Mouse (Mus musculus) heart, embryonic 13.5 days (tissue): ENCODE data around the gene Cep152. TPM values are rescaled to one million over a fixed set of nuclear protein-coding genes. Genes with fewer than 3 reads are reported as not detected.
A peak's percentile ranks its signal among the peaks of the same experiment; 100 is the strongest.

ENCODE experiments used
- ATAC-seq: fragments of 200-750 bp; cut with Nextera tagmentation; 2 replicates; pipeline ENCODE4 v1.8.0; 2017; ENCODE audit warnings: moderate TSS enrichment; ENCODE audit not compliant: insufficient number of reproducible peaks, low FRiP score, low TSS enrichment; ENCODE audit errors: extremely low read depth
- H3K27ac ChIP-seq: fragments of 300-500 bp; sonication (generic); replicated peaks from 2 replicates; pipeline ENCODE4 v1.5.1; 2015; ENCODE audit warnings: moderate library complexity, mild to moderate bottlenecking, inconsistent platforms
- H3K27me3 ChIP-seq: fragments of 300-500 bp; sonication (generic); replicated peaks from 2 replicates; pipeline ENCODE4 v1.6.1; 2015; ENCODE audit warnings: mild to moderate bottlenecking, inconsistent platforms
- H3K36me3 ChIP-seq: fragments of 300-500 bp; sonication (generic); 2 replicates; pipeline ENCODE4 v1.6.1; 2015; ENCODE audit warnings: mild to moderate bottlenecking, inconsistent platforms
- H3K4me1 ChIP-seq: fragments of 300-500 bp; sonication (generic); 2 replicates; pipeline ENCODE4 v1.6.1; 2015; ENCODE audit warnings: inconsistent platforms
- H3K4me2 ChIP-seq: fragments of 300-500 bp; sonication (generic); 2 replicates; pipeline ENCODE4 v1.6.1; 2015; ENCODE audit warnings: inconsistent platforms, mild to moderate bottlenecking, moderate library complexity
- H3K4me3 ChIP-seq: fragments of 300-500 bp; sonication (generic); 2 replicates; pipeline ENCODE4 v1.5.1; 2015; ENCODE audit warnings: moderate library complexity, mild to moderate bottlenecking, inconsistent platforms
- H3K9ac ChIP-seq: fragments of 300-500 bp; sonication (generic); 2 replicates; pipeline ENCODE4 v1.6.1; 2015; ENCODE audit warnings: inconsistent platforms, mild to moderate bottlenecking, moderate library complexity
- H3K9me3 ChIP-seq: fragments of 300-500 bp; sonication (generic); 2 replicates; pipeline ENCODE4 v1.6.1; 2016; ENCODE audit warnings: inconsistent platforms
- WGBS: fragments of 180-500 bp; shearing (Covaris S2); methylation state at CpG from one replicate; pipeline ENCODE4 v1.1.7; 2015; ENCODE audit warnings: mixed read lengths; 5-methylcytosine and 5-hydroxymethylcytosine counted together
- polyA plus RNA-seq: library from polyadenylated mRNA; unstranded; fragments of >200 nt; fragmentation: Nextera tagmentation; extraction: Ambion mirVana; gene quantifications from 2 replicates; pipeline ENCODE4 v1.2.1, GENCODE M21; 2015

Gene Cep152
- polyA plus RNA-seq = 3.2 and 3.8 TPM in 2 replicates

GRCm38 (mm10) chr2:125624837-125625351 is at the start of gene Cep152:
Cep152 (minus strand) TSS chr2:125625113.
- Histone ChIP-seq H3K27me3 (no peaks in the 10 kb centered on the region), H3K4me3 (peak within 1 kb of the TSS; percentile 82), H3K9me3 (no peaks in the 10 kb centered on the region), H3K4me2 (peak within 1 kb of the TSS; percentile 83), H3K4me1 (peaks cover 39% of the 10 kb centered on the region), H3K36me3 (peaks cover 12% of the 10 kb centered on the region), H3K9ac (peak within 1 kb of the TSS; percentile 88), H3K27ac (peak within 1 kb of the TSS; percentile 53)
- peak; percentile 96 for ATAC-seq
- under 1% methylated on average over 50 of the region's 50 CpGs for WGBS

GRCm38 (mm10) chr2:125672957-125673631 is 48.2 kb upstream of the Cep152 start, which contains the start of gene Eid1:
Eid1 (plus strand) TSS chr2:125673095.
- H3K4me1 ChIP-seq = peaks cover 10% of the 10 kb centered on the region
- peak within 1 kb of the TSS; percentile 91 for H3K4me3 ChIP-seq
- H3K27me3 ChIP-seq = 0 out of 2 replicates have a peak, but pooled peaks cover 3% of the 10 kb centered on the region
- peak within 1 kb of the TSS; percentile 86 for H3K4me2 ChIP-seq
- H3K9ac ChIP-seq = peak within 1 kb of the TSS; percentile 95
- H3K36me3 ChIP-seq = no peaks in the 10 kb centered on the region
- H3K9me3 ChIP-seq = no peaks in the 10 kb centered on the region
- H3K27ac ChIP-seq = peak within 1 kb of the TSS; percentile 92
- under 1% methylated on average over 59 of the region's 79 CpGs for WGBS
- ATAC-seq = peak; percentile 73

GRCm38 (mm10) chr2:125672568-125672956 is 47.6 kb upstream of the Cep152 start:
- peak overlapping the region; percentile 86 for H3K4me2 ChIP-seq
- H3K9ac ChIP-seq = peak overlapping the region; percentile 95
- peak overlapping the region; percentile 92 for H3K27ac ChIP-seq
- peaks cover 13% of the 10 kb centered on the region for H3K4me1 ChIP-seq
- 30% methylated on average over 8 of the region's 20 CpGs for WGBS
- H3K27me3 ChIP-seq = no peaks in the 10 kb centered on the region
- H3K36me3 ChIP-seq = no peaks in the 10 kb centered on the region
- no peaks in the 10 kb centered on the region for H3K9me3 ChIP-seq
- peak overlapping the region; percentile 91 for H3K4me3 ChIP-seq
- 0 out of 2 replicates have a peak, but pooled peaks have one; percentile 11 for ATAC-seq

- no peaks in the 10 kb centered on the region for H3K36me3 ChIP-seq
- no peaks in the 10 kb centered on the region for H3K27me3 ChIP-seq
- no peaks in the 10 kb centered on the region for H3K9me3 ChIP-seq
- H3K4me3 ChIP-seq = no peak overlapping the region
- no peak overlapping the region for H3K4me2 ChIP-seq
- peaks cover 27% of the 10 kb centered on the region for H3K4me1 ChIP-seq
- no peak overlapping the region for H3K27ac ChIP-seq
- WGBS = 58% methylated on average over 1 of the region's 1 CpGs
- ATAC-seq = no peak
- no peak overlapping the region for H3K9ac ChIP-seq
These were observed 45.9 kb upstream of the Cep152 start for GRCm38 (mm10) chr2:125670846-125671245.

- Histone ChIP-seq H3K9me3 (no peaks in the 10 kb centered on the region), H3K4me3 (no peak overlapping the region), H3K4me1 (peaks cover 17% of the 10 kb centered on the region), H3K36me3 (no peaks in the 10 kb centered on the region), H3K9ac (no peak overlapping the region), H3K27ac (peak overlapping the region; percentile 55), H3K4me2 (peak overlapping the region; percentile 6), H3K27me3 (no peaks in the 10 kb centered on the region)
- WGBS = 76% methylated on average over 7 of the region's 7 CpGs
- no peak for ATAC-seq
These were observed 42.8 kb upstream of the Cep152 start for GRCm38 (mm10) chr2:125667721-125668120.

- Histone ChIP-seq H3K4me1 (peaks cover 17% of the 10 kb centered on the region), H3K9me3 (no peaks in the 10 kb centered on the region), H3K36me3 (no peaks in the 10 kb centered on the region), H3K9ac (no peak overlapping the region), H3K4me3 (no peak overlapping the region), H3K27me3 (no peaks in the 10 kb centered on the region), H3K4me2 (peak overlapping the region; percentile 6), H3K27ac (peak overlapping the region; percentile 55)
- WGBS = 11% methylated on average over 5 of the region's 5 CpGs
- ATAC-seq = no peak
These were observed 42.3 kb upstream of the Cep152 start for GRCm38 (mm10) chr2:125667184-125667583.

GRCm38 (mm10) chr2:125666668-125667067 is 41.8 kb upstream of the Cep152 start:
- 55% methylated on average over 4 of the region's 4 CpGs for WGBS
- no peak overlapping the region for H3K9ac ChIP-seq

GRCm38 (mm10) chr2:125665909-125666308 is 41.0 kb upstream of the Cep152 start:
- Histone ChIP-seq H3K9me3 (no peaks in the 10 kb centered on the region), H3K9ac (no peak overlapping the region), H3K4me2 (no peak overlapping the region), H3K4me3 (no peak overlapping the region), H3K27ac (no peak overlapping the region), H3K36me3 (no peaks in the 10 kb centered on the region), H3K4me1 (peaks cover 19% of the 10 kb centered on the region), H3K27me3 (no peaks in the 10 kb centered on the region)
- WGBS = 72% methylated on average over 4 of the region's 4 CpGs
- no peak for ATAC-seq

More at GRCm38 (mm10) chr2:125666668-125667067, 41.8 kb upstream of the Cep152 start:
- no peak for ATAC-seq
- H3K4me2 ChIP-seq = no peak overlapping the region
- peaks cover 17% of the 10 kb centered on the region for H3K4me1 ChIP-seq
- no peaks in the 10 kb centered on the region for H3K36me3 ChIP-seq
- no peaks in the 10 kb centered on the region for H3K27me3 ChIP-seq
- no peaks in the 10 kb centered on the region for H3K9me3 ChIP-seq
- H3K27ac ChIP-seq = no peak overlapping the region
- no peak overlapping the region for H3K4me3 ChIP-seq

- Histone ChIP-seq H3K4me1 (peaks cover 25% of the 10 kb centered on the region), H3K4me2 (no peak overlapping the region), H3K9me3 (no peaks in the 10 kb centered on the region), H3K9ac (no peak overlapping the region), H3K27ac (no peak overlapping the region), H3K4me3 (no peak overlapping the region), H3K27me3 (no peaks in the 10 kb centered on the region), H3K36me3 (no peaks in the 10 kb centered on the region)
- no peak for ATAC-seq
- WGBS = 75% methylated on average over 5 of the region's 5 CpGs
These were observed 40.3 kb upstream of the Cep152 start for GRCm38 (mm10) chr2:125665213-125665612.

GRCm38 (mm10) chr2:125662517-125662916 is 37.6 kb upstream of the Cep152 start:
- Histone ChIP-seq H3K36me3 (no peaks in the 10 kb centered on the region), H3K9ac (no peak overlapping the region), H3K4me1 (peaks cover 23% of the 10 kb centered on the region), H3K9me3 (no peaks in the 10 kb centered on the region), H3K27ac (no peak overlapping the region), H3K4me2 (no peak overlapping the region), H3K4me3 (no peak overlapping the region), H3K27me3 (no peaks in the 10 kb centered on the region)
- ATAC-seq = no peak
- 77% methylated on average over 3 of the region's 3 CpGs for WGBS

GRCm38 (mm10) chr2:125661156-125661555 is 36.2 kb upstream of the Cep152 start:
- Histone ChIP-seq H3K4me1 (peaks cover 10% of the 10 kb centered on the region; the same call in 1 of the 2 replicates), H3K36me3 (no peaks in the 10 kb centered on the region), H3K4me3 (peak overlapping the region; percentile 47), H3K27ac (no peak overlapping the region), H3K9ac (peak overlapping the region; percentile 72), H3K27me3 (no peaks in the 10 kb centered on the region), H3K4me2 (peak overlapping the region; percentile 74), H3K9me3 (no peaks in the 10 kb centered on the region)
- WGBS = 59% methylated on average over 4 of the region's 4 CpGs
- no peak for ATAC-seq
